Mouse (Mus musculus): Measurements from ENCODE around the gene Btf3. TPM values are rescaled to one million over a fixed set of nuclear protein-coding genes. Genes with fewer than 3 reads are reported as not detected.

Gene Btf3
- polyA plus RNA-seq, 1 experiment, result 100 TPM

DNA sequence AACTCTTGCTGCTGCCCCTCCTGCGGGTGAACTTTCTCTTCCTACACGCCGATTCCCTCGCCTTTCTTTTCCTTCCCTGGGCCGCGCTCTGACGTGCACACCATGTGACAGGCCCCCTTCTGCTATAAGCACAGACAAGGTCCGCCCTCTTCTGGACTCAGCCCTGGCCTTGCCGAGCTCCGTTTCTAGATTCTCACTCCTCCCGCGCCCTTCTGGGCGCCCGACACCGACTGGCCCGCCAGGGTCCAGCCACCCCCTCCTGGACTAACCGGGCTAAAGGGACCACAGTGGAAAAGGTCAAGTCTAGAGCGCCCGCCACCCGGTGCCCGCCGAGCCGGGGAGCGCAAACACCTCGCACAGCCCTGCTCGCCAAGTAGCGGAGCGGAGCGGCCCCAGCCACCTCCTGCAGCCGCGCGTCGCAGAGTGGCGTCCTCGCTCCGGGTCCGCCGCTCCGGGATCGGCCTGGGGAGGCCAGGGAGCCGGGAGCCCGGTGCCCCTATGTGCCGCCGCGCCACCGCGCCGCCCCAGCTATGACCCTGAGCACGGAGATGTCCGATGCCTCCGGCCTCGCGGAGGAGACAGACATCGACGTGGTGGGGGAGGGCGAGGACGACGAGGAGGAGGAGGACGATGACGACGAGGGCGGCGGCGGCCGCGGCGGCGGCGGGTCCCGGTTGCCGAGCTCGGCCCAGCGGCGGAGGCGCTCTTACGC, 37.4 kb upstream of the Btf3 start, which contains the start of gene Foxd1:
Gene Foxd1 (plus strand): TSS at position 153 of the 712 bp plus-strand sequence.
- TF ChIP-seq GATA1 (IDR thresholded peaks at IDR 0.05; ENCODE audit: low read length), result no peak

DNA sequence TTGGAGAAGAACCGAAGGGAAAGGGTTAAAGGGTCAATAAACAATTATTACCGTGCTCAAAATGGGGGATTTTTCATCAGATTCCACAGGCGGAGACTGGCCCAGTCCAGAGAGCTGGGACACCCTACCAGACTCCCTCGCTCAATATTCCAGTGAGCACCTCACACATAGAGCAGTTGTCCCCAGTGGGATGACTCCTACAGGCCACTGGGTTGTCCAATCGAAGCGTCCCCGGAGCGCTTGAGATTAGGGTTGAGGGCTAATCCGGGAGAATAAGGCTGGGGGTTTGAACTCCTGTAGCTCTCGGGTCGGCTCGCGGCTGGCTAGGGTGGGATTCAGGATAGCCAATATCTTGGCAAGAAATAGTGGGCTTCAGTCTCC, 36.9 kb upstream of the Btf3 start:
- no peak for TF ChIP-seq GATA1 (IDR thresholded peaks at IDR 0.05; ENCODE audit: low read length)

DNA sequence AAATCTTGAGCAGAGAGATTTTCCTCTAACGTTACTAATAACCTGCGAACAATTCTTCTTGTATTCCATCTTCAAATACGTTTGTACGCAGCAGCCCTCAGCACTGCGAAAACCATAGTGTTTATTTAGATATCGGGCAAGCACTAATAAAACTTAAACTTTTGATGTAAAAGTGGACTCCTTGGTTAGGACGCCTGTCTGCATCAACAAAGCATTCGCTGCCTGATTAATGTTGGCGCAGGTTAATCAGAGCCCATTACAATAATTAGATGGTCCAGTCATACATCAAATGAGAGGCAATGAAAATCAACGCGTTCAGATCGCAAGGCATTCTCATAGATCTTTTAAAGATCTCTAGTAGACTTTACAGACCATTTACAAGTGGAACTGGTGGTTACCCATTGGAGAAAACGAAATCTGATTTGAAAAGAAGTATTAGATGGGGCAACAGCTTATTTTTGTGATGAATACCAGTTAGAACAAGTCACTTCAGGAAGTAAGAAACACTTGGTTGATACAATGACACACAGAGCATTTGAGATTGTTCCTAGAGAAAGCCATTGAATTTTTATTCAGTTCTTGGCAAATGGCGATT, 35.7 kb upstream of the Btf3 start:
- TF ChIP-seq GATA1 (IDR thresholded peaks at IDR 0.05; ENCODE audit: low read length), result no peak

DNA sequence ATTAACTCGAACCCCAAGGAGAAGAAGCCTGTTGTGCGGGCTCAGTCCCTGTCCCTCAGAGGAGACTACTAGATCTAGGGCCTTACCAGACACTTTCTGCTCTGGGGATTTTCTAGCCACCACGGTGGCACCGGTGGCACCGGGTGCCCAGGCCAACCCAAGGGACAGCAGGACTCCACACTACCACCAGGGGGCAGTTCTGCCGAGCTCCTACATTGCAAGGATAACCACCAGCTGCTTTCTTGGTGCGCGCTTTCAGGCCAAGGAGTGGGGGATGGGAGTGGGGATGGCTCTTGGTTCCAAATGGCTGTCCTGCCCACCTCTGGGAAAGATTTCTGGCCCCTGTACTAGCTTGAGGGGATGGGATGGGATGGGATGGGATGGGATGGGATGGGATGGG, 34.7 kb upstream of the Btf3 start:
- TF ChIP-seq GATA1 (IDR thresholded peaks at IDR 0.05; ENCODE audit: low read length), result no peak

DNA sequence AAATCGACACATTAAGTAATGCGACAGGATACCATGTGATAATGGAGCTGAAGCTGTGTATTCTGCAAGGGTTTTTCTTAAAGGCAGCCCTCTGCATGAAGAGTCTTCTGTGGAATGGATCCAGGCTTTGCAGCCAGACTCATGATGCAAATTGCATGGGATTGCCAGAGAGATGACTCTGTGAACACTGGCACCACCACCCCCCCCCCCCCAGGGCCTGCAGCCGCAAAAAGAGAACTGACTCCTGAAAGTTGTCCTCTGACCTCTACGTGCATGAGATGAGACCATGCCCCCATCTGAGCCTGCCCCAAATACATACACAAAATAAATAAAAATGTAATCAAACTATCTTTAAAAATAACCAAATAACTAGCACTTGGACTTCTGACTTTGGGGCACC, 32.7 kb upstream of the Btf3 start:
- no peak for TF ChIP-seq GATA1 (IDR thresholded peaks at IDR 0.05; ENCODE audit: low read length)

DNA sequence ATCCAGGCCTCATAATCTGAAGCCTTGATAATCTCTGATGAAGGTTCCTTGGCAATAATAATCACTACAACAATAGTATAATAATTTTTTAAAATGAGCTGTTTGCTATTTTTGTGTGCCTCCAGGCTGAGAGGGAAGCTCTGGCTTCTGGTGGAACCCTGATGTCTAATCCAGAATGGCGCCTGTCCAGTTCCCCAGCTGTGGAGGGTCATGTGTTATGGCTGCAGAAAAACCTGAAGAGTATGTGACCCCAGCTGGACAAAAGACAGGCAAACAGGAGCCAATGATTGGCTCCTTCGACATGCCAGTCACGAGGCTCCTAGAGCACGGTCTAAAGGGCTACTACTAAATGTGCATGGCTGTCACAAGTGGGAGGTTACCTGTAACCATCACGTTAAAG, 23.7 kb upstream of the Btf3 start:
- no peak for TF ChIP-seq GATA1 (IDR thresholded peaks at IDR 0.05; ENCODE audit: low read length)

DNA sequence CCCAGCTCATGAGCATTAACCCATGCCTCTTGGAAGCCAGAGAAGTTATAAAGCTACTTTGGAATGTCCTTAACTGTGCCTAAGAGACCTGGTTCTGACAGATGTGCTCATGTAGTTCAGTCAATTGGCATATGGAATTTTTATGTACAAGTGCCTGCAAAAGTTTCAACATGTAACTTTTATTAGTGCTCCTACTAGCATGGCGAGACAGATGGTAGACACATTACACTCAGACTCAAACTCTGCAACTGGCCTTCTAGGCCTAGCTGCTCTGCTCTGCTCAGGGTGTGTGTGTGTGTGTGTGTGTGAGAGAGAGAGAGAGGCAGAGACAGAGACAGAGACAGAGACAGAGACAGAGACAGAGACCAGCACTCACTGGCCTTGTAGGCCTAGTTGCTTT, 19.4 kb upstream of the Btf3 start:
- no peak for TF ChIP-seq GATA1 (IDR thresholded peaks at IDR 0.05; ENCODE audit: low read length)

DNA sequence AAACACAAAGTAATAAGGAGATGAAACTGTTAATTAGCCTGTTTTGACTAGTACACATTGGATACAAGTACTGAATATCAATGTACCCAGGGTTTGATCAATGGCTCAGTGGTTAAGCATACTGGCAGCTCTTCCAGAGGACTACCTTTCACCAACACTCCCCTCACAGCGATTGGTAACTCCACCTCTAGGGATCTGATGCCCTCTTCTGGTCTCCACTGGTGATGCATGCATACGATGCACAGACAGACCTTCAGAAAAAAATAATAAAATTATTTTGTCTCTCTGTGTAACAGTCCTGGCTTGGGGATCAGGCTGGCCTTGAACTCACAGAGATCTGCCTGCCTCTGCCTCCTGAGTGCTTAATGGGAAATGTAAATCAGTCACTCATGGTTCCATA, 15.3 kb upstream of the Btf3 start:
- TF ChIP-seq GATA1 (IDR thresholded peaks at IDR 0.05; ENCODE audit: low read length), result no peak

DNA sequence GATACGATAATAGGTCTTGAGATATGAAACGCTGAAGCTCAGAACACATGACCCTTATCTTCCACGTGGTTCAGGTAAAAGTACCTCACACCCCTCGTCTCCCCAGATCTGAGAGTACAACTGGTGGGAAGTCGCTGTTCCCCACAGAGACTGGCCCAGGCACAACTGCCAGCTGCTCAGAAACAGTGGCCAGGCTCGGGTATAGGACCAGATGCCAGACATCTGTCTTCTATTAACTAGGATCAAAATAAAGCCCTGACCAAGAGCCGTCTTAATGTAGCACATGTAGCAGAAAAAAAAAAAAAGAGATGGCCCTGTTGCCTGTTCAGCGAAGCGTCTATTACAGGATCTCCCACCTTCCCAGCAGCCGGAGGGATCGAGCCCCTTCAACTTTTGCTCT, 8.2 kb upstream of the Btf3 start:
- TF ChIP-seq GATA1 (IDR thresholded peaks at IDR 0.05; ENCODE audit: low read length), result no peak

DNA sequence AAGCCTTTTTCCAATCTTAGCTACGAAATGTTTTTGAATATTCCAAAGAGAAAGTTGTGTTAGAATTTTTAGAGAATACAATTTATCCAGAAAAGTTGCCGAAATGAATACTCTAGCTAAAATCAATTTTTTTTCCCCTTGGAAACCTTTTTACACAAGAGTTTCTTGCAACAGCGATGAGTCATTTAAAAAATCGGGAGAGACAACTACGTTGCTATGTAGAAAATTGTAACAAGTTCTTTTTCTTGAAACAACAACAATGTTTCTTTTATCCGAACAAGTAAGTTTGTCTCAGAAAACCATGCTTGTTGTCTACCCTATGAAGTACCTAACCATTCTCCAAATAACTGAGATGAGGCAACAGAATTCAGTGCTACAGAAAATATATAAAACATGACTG, 1.1 kb upstream of the Btf3 start:
- TF ChIP-seq GATA1 (IDR thresholded peaks at IDR 0.05; ENCODE audit: low read length), result no peak

DNA sequence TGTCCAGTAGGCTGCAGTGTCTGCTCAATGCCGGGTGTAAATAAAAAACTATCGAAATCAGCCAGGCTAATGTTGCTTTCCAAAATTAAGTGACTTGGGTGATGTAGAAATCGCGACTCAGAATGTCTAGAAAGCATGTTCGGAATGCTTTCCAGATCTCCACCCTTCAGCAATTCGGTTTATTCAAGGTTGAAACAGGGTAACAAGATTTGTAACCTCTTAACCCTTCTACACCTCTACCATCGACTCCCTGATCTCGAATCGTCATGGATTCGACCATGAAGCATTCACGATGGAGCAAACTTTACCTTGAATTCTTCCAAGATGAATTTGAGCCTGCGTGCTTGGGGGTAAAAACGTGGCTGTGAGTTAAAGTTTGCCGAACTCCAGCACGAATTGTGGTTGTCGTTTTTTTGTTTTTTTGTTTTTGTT, 456 bp upstream of the Btf3 start:
- TF ChIP-seq GATA1 (IDR thresholded peaks at IDR 0.05; ENCODE audit: low read length), result no peak

DNA sequence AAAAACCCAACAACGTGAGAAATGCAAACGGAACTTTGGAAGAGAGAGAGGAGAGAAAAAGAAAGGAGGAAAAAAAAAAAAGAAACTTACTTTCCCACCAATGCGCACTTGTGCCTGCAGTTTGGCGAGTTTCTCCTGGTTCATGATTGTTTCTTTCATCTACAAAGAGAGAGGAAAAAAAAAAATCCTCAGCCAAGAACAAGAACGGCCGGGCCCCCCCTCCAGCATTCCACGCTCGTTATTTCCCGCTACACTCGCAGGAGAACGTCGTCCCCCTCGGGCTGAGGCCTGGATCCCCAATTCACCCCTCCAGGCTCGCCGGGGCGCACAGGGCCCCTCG, 696 bp downstream of the Btf3 start:
- no peak for TF ChIP-seq GATA1 (IDR thresholded peaks at IDR 0.05; ENCODE audit: low read length)

DNA sequence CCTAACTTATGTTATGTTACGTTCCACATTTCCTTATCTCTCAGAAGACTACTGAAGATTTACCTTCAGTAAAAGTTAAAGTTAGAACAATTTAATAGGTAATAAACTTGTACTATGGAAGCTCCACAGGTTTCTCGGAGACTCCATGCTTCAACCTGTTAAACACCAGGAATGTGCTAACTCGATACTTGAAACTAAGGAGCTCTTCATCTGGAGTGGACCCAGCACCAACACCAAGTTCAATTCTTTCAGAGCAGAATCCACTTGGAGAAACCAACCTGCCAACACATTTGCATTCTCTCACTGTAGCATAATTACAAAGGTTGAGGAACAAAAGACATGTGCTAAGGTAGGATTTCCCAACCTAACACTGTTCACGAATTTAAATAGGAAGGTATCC, 1.7 kb downstream of the Btf3 start:
- no peak for TF ChIP-seq GATA1 (IDR thresholded peaks at IDR 0.05; ENCODE audit: low read length)

DNA sequence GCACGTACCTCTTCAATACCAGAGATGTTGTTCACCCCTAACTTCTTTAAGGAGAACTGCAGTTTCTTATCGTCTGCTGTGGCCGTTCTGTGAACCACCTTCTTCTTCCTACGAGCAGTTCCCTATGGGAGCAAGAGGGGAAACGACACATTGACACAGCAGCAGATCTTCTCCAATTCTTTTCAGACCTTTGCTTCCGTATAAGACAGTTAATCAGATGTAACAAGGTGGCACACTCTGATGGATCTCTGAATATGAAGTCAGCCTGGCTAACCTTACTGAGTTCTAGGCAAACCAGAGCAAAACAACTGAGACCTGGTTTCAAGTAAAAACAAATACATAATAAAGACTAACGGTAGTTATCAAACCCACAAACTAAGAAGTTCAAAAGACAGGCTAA, 3.2 kb downstream of the Btf3 start:
- TF ChIP-seq GATA1 (IDR thresholded peaks at IDR 0.05; ENCODE audit: low read length), result no peak

DNA sequence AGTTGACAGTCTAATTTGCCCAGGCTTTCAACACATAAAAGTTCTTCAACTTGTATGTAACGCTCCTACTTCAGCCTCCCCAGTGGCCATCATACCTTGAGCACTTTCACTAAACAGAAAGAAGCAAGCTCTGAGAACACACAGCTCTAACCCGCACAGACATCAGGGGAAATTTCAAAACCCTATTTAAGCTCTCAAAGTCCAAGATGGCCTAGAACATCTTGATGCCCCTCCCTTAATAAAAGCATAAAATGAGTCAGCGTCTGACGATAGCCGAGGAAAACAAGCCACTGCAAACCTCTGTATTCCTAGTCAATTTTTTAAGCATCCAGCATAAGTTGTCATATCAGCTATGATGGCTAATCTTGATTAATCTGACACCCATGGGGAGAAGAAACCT, 5.2 kb downstream of the Btf3 start:
- no peak for TF ChIP-seq GATA1 (IDR thresholded peaks at IDR 0.05; ENCODE audit: low read length)

DNA sequence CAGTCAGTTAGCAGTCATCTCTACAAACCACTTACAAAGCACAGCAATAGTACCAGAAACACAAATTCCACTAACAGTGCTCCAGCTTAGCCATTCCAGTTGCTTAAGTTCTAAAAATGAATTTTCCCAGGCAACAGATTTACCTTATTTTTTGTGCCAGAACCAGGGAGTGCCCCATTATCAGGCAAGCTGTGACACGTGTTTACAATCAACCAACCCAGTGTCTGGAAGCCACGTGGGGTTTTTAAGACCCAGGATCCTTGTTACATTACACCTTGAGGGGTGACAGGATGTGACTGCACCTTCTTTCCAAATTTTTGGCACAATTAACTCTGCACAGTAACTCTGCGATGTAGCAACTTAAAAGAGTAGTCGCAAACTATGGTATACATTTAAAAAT, 8.1 kb downstream of the Btf3 start:
- no peak for TF ChIP-seq GATA1 (IDR thresholded peaks at IDR 0.05; ENCODE audit: low read length)

DNA sequence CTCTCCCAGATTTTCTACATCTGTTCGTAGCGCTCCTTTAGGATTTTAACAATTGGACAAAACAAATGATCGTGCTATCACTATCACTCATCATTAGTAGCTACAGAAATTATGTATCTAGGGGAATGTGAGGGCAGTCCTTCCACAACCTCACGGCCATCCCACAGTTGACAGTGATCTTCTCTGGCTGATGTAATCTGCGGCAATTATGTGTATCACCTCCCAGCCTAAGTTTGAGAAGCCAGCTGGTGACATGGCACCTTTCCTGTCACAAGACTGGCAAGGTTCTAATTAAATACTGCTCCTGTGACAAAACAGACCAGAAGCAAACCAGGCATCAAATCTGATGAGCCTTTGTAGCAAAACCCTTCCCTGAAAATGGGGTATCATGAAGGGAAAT, 8.8 kb downstream of the Btf3 start:
- no peak for TF ChIP-seq GATA1 (IDR thresholded peaks at IDR 0.05; ENCODE audit: low read length)

Data from G1E-ER4 (cell line).